In genomic region chr4:98103337-98103666, GRCm38 (mm10) we compare ENCODE assay signal across 11 mouse cellular contexts.
A peak's percentile ranks its signal among the peaks of the same experiment; 100 is the strongest.
DNase-seq lines count a peak whose midpoint lies in the region; ATAC-seq and TF ChIP-seq lines count a peak whose summit lies in the region.
"Had no signal": no experiment of that assay in that cellular context is flagged by ENCODE, and none has a peak within 500 bp of the region (broad histone marks: within the 10 kb centered on the region; RNA-seq: fewer than 3 reads in every experiment).

No protein-coding gene starts in this region.

- no peak for DNase-seq in gastrocnemius, adult 2 months
- DNase-seq in gastrocnemius, adult 18-20 months (ENCODE audit: low spot score): no peak
- DNase-seq in limb, embryonic 11.5 days (ENCODE audit: low spot score): no peak
- no peak for DNase-seq in thymus, adult 2 months
- no peak for DNase-seq in cerebellum, adult 9-10 months
- no peak for DNase-seq in MN1 (ENCODE audit: low spot score)
- DNase-seq: adrenal gland, postnatal 36 days; cerebellum, adult 8-10 months had no signal

- intact Hi-C loops in gastrocnemius, adult 2 months (cut with DNase I): loop anchor here (10.0 kb wide), 1 partner anchor 179 kb away; no protein-coding TSS in a partner anchor

- H3K4me1 ChIP-seq in neural tube, embryonic 13.5 days (replicated peaks): peaks cover 94% of the 10 kb centered on the region
- H3K4me1 ChIP-seq in neural tube, embryonic 15.5 days: peaks cover 63% of the 10 kb centered on the region
- peaks cover 83% of the 10 kb centered on the region for H3K4me1 ChIP-seq in limb, embryonic 11.5 days (ENCODE audit: control insufficient read depth, insufficient read depth, low read length)
- H3K4me1 ChIP-seq in thymus, adult 2 months (replicated peaks; ENCODE audit: control insufficient read depth, insufficient read depth, low read length): peaks cover 45% of the 10 kb centered on the region

- no peak overlapping the region for H3K4me2 ChIP-seq in neural tube, embryonic 13.5 days
- H3K4me2 ChIP-seq in neural tube, embryonic 15.5 days: no peak overlapping the region
- no peak overlapping the region for H3K4me2 ChIP-seq in limb, embryonic 11.5 days (ENCODE audit: low read depth, severe bottlenecking)

- no peak for TF ChIP-seq CTCF in gastrocnemius, adult 2 months (IDR thresholded peaks at IDR 0.05)
- no peak for TF ChIP-seq CTCF in thymus, adult 2 months (IDR thresholded peaks at IDR 0.05; ENCODE audit: borderline replicate concordance, control insufficient read depth, extremely low read depth, insufficient read depth, low read length, poor library complexity)

- H3K4me3 ChIP-seq in gastrocnemius, adult 2 months: no peak overlapping the region
- no peak overlapping the region for H3K4me3 ChIP-seq in neural tube, embryonic 13.5 days
- no peak overlapping the region for H3K4me3 ChIP-seq in neural tube, embryonic 15.5 days (replicated peaks)
- H3K4me3 ChIP-seq in limb, embryonic 11.5 days (ENCODE audit: low read depth, low read length): no peak overlapping the region
- H3K4me3 ChIP-seq in thymus, adult 2 months (ENCODE audit: control insufficient read depth, insufficient read depth, low read length): no peak overlapping the region
- H3K4me3 ChIP-seq: kidney, embryonic 15.5 days had no signal

- no peak for ATAC-seq in neural tube, embryonic 13.5 days (ENCODE audit: low read depth)
- ATAC-seq in neural tube, embryonic 15.5 days (ENCODE audit: low FRiP score): no peak
- ATAC-seq in limb, embryonic 11.5 days (ENCODE audit: insufficient number of reproducible peaks, low FRiP score, low TSS enrichment, low read depth): no peak

- peak overlapping the region; percentile 85 for H3K27ac ChIP-seq in gastrocnemius, adult 2 months
- peak overlapping the region; percentile 46 for H3K27ac ChIP-seq in neural tube, embryonic 13.5 days (replicated peaks)
- no peak overlapping the region for H3K27ac ChIP-seq in neural tube, embryonic 15.5 days (replicated peaks)
- peak overlapping the region; percentile 33; the same call in 1 of the 2 replicates for H3K27ac ChIP-seq in limb, embryonic 11.5 days (replicated peaks; ENCODE audit: low read depth, low read length)
- H3K27ac ChIP-seq in thymus, adult 2 months (ENCODE audit: control insufficient read depth, insufficient read depth, low read length): no peak overlapping the region
- H3K27ac ChIP-seq: kidney, embryonic 15.5 days had no signal

- no peaks in the 10 kb centered on the region for H3K9me3 ChIP-seq in neural tube, embryonic 13.5 days
- no peaks in the 10 kb centered on the region for H3K9me3 ChIP-seq in neural tube, embryonic 15.5 days (replicated peaks)
- H3K9me3 ChIP-seq in limb, embryonic 11.5 days (ENCODE audit: control insufficient read depth, low read length): no peaks in the 10 kb centered on the region
- H3K9me3 ChIP-seq: kidney, embryonic 15.5 days had no signal

- H3K27me3 ChIP-seq in neural tube, embryonic 13.5 days: no peaks in the 10 kb centered on the region
- H3K27me3 ChIP-seq in neural tube, embryonic 15.5 days (replicated peaks): no peaks in the 10 kb centered on the region; the same call in 1 of the 2 replicates
- no peaks in the 10 kb centered on the region for H3K27me3 ChIP-seq in limb, embryonic 11.5 days (ENCODE audit: control insufficient read depth, insufficient read depth, low read length)
- H3K27me3 ChIP-seq in thymus, adult 2 months (ENCODE audit: control insufficient read depth, insufficient read depth, low read length): no peaks in the 10 kb centered on the region
- H3K27me3 ChIP-seq: kidney, embryonic 15.5 days had no signal

- TF ChIP-seq POLR2A in thymus, adult 2 months (IDR thresholded peaks at IDR 0.05; ENCODE audit: control insufficient read depth, extremely low read depth, insufficient read depth, low read length, poor library complexity): no peak

- no peaks in the 10 kb centered on the region for H3K36me3 ChIP-seq in neural tube, embryonic 13.5 days
- H3K36me3 ChIP-seq in neural tube, embryonic 15.5 days: no peaks in the 10 kb centered on the region
- H3K36me3 ChIP-seq in limb, embryonic 11.5 days (ENCODE audit: control insufficient read depth, insufficient read depth, low read length): no peaks in the 10 kb centered on the region
- H3K36me3 ChIP-seq in thymus, adult 2 months (ENCODE audit: control insufficient read depth, insufficient read depth, low read length): no peaks in the 10 kb centered on the region
- H3K36me3 ChIP-seq: kidney, embryonic 15.5 days had no signal

- H3K9ac ChIP-seq in neural tube, embryonic 13.5 days: peak overlapping the region; percentile 17; the same call in 1 of the 2 replicates
- no peak overlapping the region for H3K9ac ChIP-seq in neural tube, embryonic 15.5 days (replicated peaks)
- no peak overlapping the region for H3K9ac ChIP-seq in limb, embryonic 11.5 days (ENCODE audit: low read length)
- H3K9ac ChIP-seq: kidney, embryonic 15.5 days had no signal

- 36% methylated on average over 2 of the region's 2 CpGs for WGBS in neural tube, embryonic 13.5 days
- 54% methylated on average over 2 of the region's 2 CpGs for WGBS in neural tube, embryonic 15.5 days
- WGBS in limb, embryonic 11.5 days: 40% methylated on average over 2 of the region's 2 CpGs
- WGBS in thymus, adult 2 months: 94% methylated on average over 2 of the region's 2 CpGs

Comparison
In these comparisons a context has a peak if more than half of its experiments do, and no peak if none do; other contexts are left out.
1. H3K27ac ChIP-seq: peak in gastrocnemius, adult 2 months (single experiment), neural tube, embryonic 13.5 days (single experiment) and limb, embryonic 11.5 days (single experiment); none in neural tube, embryonic 15.5 days (single experiment) and thymus, adult 2 months (single experiment).